Mouse (Mus musculus): Measurements from ENCODE around the gene Mapkap1. TPM values are rescaled to one million over a fixed set of nuclear protein-coding genes. Genes with fewer than 3 reads are reported as not detected.

The Mapkap1 gene
- polyA plus RNA-seq, 1 experiment, result 72.2 TPM

DNA sequence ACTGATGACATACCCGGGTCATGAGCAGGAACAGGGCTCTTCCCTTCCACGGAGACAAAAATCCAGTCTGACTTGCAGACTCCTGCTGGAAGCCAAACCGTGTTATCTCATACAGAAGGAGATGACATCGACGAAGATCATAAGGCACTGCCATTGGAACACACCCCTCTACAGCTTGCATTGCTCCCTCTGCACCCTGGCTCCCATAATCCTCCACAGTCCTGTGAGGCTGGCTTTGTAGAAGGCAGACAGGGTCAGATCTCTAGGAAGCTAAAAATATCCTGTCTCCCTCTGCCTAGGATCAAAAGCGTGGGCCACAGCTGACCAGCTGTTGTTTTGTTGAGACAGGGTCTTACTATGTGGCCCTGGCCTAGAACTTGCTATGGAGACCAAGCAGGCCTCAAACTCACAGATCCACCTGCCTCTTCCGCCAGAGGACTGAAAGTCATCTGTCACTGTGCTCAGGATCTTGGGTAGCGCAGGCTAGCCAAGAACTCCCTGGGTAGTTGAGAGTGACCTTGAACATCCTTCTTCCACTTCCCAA, 262.7 kb downstream of the Mapkap1 start:
- TF ChIP-seq POLR2A (IDR thresholded peaks at IDR 0.05; ENCODE audit: borderline replicate concordance, extremely low read depth, insufficient read depth, insufficient read length, poor library complexity, severe bottlenecking) (no peak), CTCF (IDR thresholded peaks at IDR 0.05; ENCODE audit: borderline replicate concordance, extremely low read depth, insufficient read depth, insufficient read length) (no peak)
- no peak for DNase-seq (ENCODE audit: low read depth)

DNA sequence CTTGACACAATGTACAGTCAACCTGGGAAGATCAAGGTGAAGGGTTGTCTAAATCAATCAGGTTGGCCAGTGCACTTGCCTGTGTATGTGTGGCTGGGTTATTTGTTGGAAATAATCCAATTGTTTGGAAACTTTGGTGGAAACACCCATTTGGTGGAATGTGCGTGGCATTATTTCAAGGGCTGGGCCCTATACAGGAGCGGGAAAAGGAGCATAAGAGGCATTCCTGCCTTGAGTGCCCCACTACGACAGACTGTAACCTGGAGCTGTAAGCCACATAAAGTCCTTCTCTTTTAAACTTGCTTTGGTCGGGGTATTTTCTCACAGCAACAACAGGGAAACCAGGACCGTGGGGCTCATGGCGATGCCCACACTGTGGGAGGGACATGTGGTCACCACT, 263.9 kb downstream of the Mapkap1 start:
- TF ChIP-seq POLR2A (IDR thresholded peaks at IDR 0.05; ENCODE audit: borderline replicate concordance, extremely low read depth, insufficient read depth, insufficient read length, poor library complexity, severe bottlenecking) (no peak), CTCF (IDR thresholded peaks at IDR 0.05; ENCODE audit: borderline replicate concordance, extremely low read depth, insufficient read depth, insufficient read length) (no peak)
- no peak for DNase-seq (ENCODE audit: low read depth)

DNA sequence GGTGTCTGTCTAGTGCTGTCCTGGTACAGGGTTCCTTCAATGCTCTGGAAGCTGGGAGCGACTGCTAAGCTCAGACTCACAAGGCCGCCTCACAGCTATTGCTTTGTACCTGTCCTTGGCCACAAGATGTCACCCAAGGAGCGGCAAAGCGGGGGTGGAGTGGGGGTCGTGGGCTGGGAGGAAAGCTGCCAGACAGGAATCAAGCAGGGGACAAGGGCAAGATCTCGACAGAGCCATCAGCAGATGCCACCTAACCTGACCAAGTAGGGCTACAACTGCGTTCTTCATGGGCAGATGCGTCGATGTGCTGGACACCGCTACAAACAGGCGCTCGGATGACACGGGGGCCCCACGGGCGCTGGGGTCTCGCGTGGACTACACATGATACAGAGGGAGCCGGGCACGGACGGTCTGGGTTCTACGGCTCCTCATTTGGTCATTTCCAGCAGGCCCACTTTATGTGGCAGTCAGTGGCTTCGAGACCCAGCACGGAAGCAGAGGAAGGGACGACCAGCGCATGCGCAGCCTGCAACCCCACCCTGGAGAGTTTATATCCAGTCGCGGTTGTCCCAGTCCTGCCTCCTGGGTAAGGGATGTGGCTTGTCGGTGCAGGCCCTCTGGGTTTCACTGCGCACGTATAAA, 264.9 kb downstream of the Mapkap1 start:
- DNase-seq (ENCODE audit: low read depth), result peak; percentile 86
- TF ChIP-seq CTCF (IDR thresholded peaks at IDR 0.05; ENCODE audit: borderline replicate concordance, extremely low read depth, insufficient read depth, insufficient read length) (peak; percentile 71; the same call in 1 of the 2 replicates), POLR2A (IDR thresholded peaks at IDR 0.05; ENCODE audit: borderline replicate concordance, extremely low read depth, insufficient read depth, insufficient read length, poor library complexity, severe bottlenecking) (no peak)

DNA sequence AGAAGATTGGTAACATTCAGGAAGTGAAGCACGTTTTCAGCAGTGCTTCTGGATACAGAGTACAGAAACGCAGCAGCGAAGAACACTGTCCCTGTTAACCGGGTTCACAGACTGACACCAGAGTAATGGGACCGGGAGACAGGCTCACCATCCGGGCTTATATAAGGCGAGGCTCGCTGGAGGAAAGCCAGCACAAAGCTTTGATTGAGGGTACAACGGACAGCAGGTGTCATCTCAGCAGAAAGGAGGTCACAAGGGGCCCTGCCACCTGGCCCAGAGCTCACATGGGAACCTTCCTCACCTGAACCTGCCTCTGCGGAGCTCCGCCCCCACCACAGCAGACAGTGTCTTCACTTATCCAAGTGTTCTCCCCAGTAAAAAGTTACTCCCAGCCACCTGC, 267.3 kb downstream of the Mapkap1 start:
- TF ChIP-seq CTCF (IDR thresholded peaks at IDR 0.05; ENCODE audit: borderline replicate concordance, extremely low read depth, insufficient read depth, insufficient read length), result no peak
- no peak for TF ChIP-seq POLR2A (IDR thresholded peaks at IDR 0.05; ENCODE audit: borderline replicate concordance, extremely low read depth, insufficient read depth, insufficient read length, poor library complexity, severe bottlenecking)
- no peak for DNase-seq (ENCODE audit: low read depth)

Other genes starting within 250 kb of the Mapkap1 start
- gene Pbx3, start 33.6 kb upstream of the Mapkap1 start, polyA plus RNA-seq (2012; rRNA removed), result 126 and 187 TPM in 2 replicates